Mouse (Mus musculus) midbrain, embryonic 13.5 days (tissue): ENCODE data around the gene Map3k1. TPM values are rescaled to one million over a fixed set of nuclear protein-coding genes. Genes with fewer than 3 reads are reported as not detected.

Source experiments
- ATAC-seq: fragments of 200-750 bp; cut with Nextera tagmentation; 2 replicates; pipeline ENCODE4 v1.8.0; 2017; ENCODE audit warnings: mild to moderate bottlenecking, moderate TSS enrichment, moderate library complexity
- H3K27ac ChIP-seq: fragments of 300-500 bp; sonication (generic); 2 replicates; pipeline ENCODE4 v1.5.1; 2015; ENCODE audit warnings: inconsistent platforms, mild to moderate bottlenecking, moderate library complexity
- H3K27me3 ChIP-seq: fragments of 300-500 bp; sonication (generic); 2 replicates; pipeline ENCODE4 v1.6.1; 2015; ENCODE audit warnings: mild to moderate bottlenecking, inconsistent platforms
- H3K36me3 ChIP-seq: fragments of 300-500 bp; sonication (generic); 2 replicates; pipeline ENCODE4 v1.6.1; 2015; ENCODE audit warnings: mild to moderate bottlenecking, inconsistent platforms
- H3K4me1 ChIP-seq: fragments of 300-500 bp; sonication (generic); replicated peaks from 2 replicates; pipeline ENCODE4 v1.6.1; 2015; ENCODE audit warnings: inconsistent platforms
- H3K4me2 ChIP-seq: fragments of 300-500 bp; sonication (generic); replicated peaks from 2 replicates; pipeline ENCODE4 v1.6.1; 2015; ENCODE audit warnings: moderate library complexity, mild to moderate bottlenecking, inconsistent platforms
- H3K4me3 ChIP-seq: fragments of 300-500 bp; sonication (generic); replicated peaks from 2 replicates; pipeline ENCODE4 v1.5.1; 2015; ENCODE audit warnings: mild to moderate bottlenecking, inconsistent platforms
- H3K9ac ChIP-seq: fragments of 300-500 bp; sonication (generic); replicated peaks from 2 replicates; pipeline ENCODE4 v1.6.1; 2015; ENCODE audit warnings: mild to moderate bottlenecking, inconsistent platforms
- H3K9me3 ChIP-seq: fragments of 300-500 bp; sonication (generic); 2 replicates; pipeline ENCODE4 v1.6.1; 2016; ENCODE audit warnings: mild to moderate bottlenecking, inconsistent platforms
- WGBS: fragments of 180-500 bp; shearing (Covaris S2); methylation state at CpG from one replicate; pipeline ENCODE4 v1.1.7; 2015; 5-methylcytosine and 5-hydroxymethylcytosine counted together
- polyA plus RNA-seq: library from polyadenylated mRNA; unstranded; fragments of >200 nt; fragmentation: Nextera tagmentation; extraction: Ambion mirVana; gene quantifications from 2 replicates; pipeline ENCODE4 v1.2.1, GENCODE M21; 2015

Gene Map3k1
- polyA plus RNA-seq, 1 experiment from 2014 or later: 12.0 TPM

DNA sequence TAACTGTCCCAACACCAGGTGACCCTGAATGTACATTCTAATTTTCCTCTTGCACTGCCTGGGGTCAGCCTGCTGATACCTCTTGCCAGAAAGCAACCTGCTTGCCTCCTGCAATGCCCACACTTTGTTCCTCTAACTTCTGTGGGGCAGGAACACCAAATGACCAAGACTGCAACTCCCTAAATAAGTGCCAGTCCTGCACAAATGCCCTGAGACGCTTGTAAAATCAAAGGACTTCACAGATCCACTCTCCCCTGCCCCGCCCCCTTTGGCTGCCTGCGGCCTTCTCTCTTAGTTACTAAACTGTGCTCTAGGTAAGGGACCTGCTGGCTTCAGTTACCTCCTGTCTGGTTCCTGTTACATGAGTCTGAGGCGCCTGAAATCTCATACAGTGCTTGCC lies 7.9 kb downstream of the Map3k1 start:
- Histone ChIP-seq H3K4me3 (no peak overlapping the region), H3K9ac (no peak overlapping the region), H3K27me3 (no peaks in the 10 kb centered on the region), H3K4me2 (no peak overlapping the region), H3K4me1 (peaks cover 73% of the 10 kb centered on the region), H3K9me3 (no peaks in the 10 kb centered on the region), H3K36me3 (no peaks in the 10 kb centered on the region), H3K27ac (no peak overlapping the region)
- 43% methylated on average over 4 of the region's 4 CpGs for WGBS
- ATAC-seq: no peak

DNA sequence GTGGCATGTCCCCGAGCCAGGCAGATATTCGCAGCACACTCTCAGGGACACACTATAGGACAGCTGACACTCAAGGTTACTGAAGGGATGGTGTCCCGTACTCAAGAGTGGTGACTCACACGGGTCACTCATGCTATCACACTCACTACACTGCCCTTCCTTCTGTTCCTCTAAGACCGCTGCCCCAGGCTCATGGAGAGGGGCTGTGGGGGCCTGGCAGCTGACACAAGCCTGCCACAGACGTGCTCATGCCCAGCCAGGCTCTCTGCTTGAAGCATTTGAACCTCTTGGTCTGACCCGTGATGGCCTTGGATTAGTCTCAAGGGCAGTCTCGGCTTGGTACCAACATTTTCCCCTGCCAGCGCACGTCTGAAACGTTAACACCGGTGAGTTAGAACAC lies 10.7 kb downstream of the Map3k1 start:
- peaks cover 61% of the 10 kb centered on the region for H3K4me1 ChIP-seq
- ATAC-seq: peak; percentile 17; the same call in 1 of the 2 replicates

DNA sequence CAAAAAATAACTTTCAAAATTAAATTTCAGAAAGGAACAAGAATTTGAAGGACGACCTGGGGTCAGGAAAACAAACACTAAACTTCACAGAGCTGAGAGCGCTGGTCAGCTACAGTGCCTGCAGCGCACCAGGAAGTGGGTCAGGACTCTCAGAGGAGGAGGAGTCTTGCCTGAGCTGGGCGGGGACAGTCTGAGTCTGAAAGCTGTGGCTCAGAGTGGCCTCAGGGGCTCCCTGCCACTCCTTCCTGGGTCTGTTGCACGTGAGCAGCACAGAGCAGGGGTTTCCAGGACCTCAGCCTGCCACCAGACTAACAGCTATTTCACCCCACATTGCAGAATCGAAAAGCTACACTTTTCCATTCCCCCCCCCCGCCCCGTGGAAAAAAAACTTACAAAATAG lies 11.8 kb downstream of the Map3k1 start:
- no peak overlapping the region for H3K27ac ChIP-seq
- H3K9ac ChIP-seq: no peak overlapping the region
- H3K4me1 ChIP-seq: peaks cover 65% of the 10 kb centered on the region
- no peaks in the 10 kb centered on the region for H3K9me3 ChIP-seq
- no peak overlapping the region for H3K4me2 ChIP-seq
- no peaks in the 10 kb centered on the region for H3K36me3 ChIP-seq
- WGBS: 15% methylated on average over 8 of the region's 8 CpGs
- no peaks in the 10 kb centered on the region for H3K27me3 ChIP-seq
- peak; percentile 84 for ATAC-seq
- H3K4me3 ChIP-seq: no peak overlapping the region

More for the DNA sequence above, 10.7 kb downstream of the Map3k1 start:
- no peak overlapping the region for H3K4me2 ChIP-seq
- H3K9ac ChIP-seq: no peak overlapping the region
- WGBS: 72% methylated on average over 12 of the region's 12 CpGs
- no peaks in the 10 kb centered on the region for H3K9me3 ChIP-seq
- no peak overlapping the region for H3K4me3 ChIP-seq
- no peak overlapping the region for H3K27ac ChIP-seq
- H3K27me3 ChIP-seq: no peaks in the 10 kb centered on the region
- H3K36me3 ChIP-seq: no peaks in the 10 kb centered on the region

DNA sequence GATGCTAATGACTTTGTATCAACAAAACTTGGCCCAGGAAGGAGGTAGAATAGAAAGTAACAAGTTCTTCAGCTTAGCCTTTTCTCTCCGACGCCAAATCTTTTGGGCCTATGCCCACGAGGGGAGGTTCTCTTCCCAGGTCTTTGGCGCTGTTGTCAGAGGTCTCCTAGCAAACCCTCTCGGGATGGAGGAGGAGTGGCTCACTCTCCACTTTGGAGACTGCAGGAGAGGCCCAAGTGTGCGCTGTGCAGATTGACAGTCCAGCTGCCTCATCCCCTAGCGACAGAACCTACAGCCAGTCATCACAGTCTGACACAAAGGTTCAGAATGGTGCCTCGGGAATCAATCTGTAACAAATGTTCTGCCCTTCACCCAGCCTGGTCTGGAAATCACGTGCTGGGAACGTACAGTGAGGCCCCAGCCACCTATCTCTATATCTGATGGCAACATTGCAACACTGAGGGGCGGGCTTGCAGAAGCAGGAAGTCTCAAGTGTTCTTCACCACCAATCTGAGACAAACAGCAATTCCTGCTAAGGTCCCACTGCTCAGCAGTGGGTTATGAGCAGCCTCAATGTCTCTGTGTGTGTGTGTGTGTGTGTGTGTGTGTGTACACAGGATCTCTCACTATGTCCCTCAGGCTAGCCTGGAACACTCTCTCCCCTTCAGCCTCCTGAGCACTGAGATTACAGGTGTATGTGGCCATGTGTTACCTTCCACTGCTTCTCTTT lies 12.4 kb downstream of the Map3k1 start:
- peaks cover 64% of the 10 kb centered on the region for H3K4me1 ChIP-seq
- no peak overlapping the region for H3K9ac ChIP-seq
- no peak overlapping the region for H3K4me3 ChIP-seq
- no peaks in the 10 kb centered on the region for H3K36me3 ChIP-seq
- no peak overlapping the region for H3K27ac ChIP-seq
- no peak overlapping the region for H3K4me2 ChIP-seq
- H3K27me3 ChIP-seq: no peaks in the 10 kb centered on the region
- no peaks in the 10 kb centered on the region for H3K9me3 ChIP-seq
- WGBS: 69% methylated on average over 11 of the region's 11 CpGs
- 0 out of 2 replicates have a peak, but pooled peaks have one; percentile 48 for ATAC-seq

DNA sequence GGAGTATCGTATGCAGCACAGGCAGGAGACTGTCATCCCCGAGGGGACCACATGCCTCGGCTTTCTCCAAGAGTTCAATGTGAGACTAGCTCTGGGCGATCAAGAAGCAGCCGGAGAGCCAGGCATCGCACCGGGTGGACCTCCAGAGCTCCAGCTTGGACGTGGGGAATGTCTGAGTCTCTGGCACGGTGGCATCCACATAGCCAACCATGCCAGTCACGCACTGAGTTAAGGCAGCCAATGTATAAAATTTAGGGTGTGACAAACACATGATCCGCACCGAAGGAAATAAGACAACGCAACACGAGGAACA lies 15.9 kb downstream of the Map3k1 start:
- 88% methylated on average over 14 of the region's 14 CpGs for WGBS
- Histone ChIP-seq H3K4me2 (no peak overlapping the region), H3K9me3 (no peaks in the 10 kb centered on the region), H3K36me3 (no peaks in the 10 kb centered on the region), H3K4me1 (peaks cover 75% of the 10 kb centered on the region), H3K27me3 (no peaks in the 10 kb centered on the region), H3K9ac (no peak overlapping the region), H3K27ac (no peak overlapping the region), H3K4me3 (no peak overlapping the region)
- ATAC-seq: no peak

DNA sequence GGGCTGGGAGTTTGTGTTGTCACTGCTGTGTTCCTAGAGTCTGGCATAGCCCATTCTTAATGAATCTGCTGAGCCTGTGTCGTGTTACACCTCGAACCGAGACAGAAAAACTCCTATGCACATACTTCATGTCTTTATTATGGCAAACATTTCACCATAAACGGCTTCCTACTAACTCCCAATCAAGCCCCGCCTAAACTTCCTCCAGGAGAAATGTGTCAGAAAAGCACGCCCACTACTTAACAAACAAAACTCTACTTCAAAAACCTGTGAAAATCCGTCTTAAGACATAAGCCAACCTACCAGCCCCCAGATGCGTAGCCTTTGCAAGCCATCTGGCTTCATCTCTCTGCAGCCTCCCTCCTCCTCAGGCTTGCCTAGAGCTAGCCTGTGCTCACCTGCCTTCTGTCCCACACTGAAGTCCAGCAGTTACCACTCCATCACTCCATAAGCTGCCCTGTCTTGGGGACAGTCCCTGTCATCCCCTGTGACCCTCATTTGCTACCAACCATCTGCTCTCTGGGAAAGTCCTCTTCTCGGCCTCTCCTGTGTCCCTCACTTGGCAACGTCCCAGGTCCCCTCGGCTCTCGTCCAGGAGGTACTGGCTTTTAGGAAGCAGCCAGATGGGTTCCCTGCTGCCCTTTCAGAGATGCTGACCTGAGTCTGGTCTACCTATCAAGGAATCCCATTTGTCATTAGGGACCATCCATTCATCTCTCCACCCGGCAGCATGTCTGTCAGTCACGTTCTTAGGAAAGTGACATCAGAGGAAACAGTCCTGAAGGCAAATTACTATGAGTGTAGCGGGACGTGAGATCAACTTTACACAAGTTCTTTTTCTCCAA lies 16.4 kb downstream of the Map3k1 start:
- H3K4me1 ChIP-seq: peaks cover 71% of the 10 kb centered on the region
- no peak overlapping the region for H3K4me3 ChIP-seq
- H3K4me2 ChIP-seq: no peak overlapping the region
- H3K9me3 ChIP-seq: no peaks in the 10 kb centered on the region
- WGBS: 73% methylated on average over 16 of the region's 16 CpGs
- no peaks in the 10 kb centered on the region for H3K27me3 ChIP-seq
- ATAC-seq: no peak
- H3K36me3 ChIP-seq: no peaks in the 10 kb centered on the region
- H3K27ac ChIP-seq: no peak overlapping the region
- H3K9ac ChIP-seq: no peak overlapping the region

DNA sequence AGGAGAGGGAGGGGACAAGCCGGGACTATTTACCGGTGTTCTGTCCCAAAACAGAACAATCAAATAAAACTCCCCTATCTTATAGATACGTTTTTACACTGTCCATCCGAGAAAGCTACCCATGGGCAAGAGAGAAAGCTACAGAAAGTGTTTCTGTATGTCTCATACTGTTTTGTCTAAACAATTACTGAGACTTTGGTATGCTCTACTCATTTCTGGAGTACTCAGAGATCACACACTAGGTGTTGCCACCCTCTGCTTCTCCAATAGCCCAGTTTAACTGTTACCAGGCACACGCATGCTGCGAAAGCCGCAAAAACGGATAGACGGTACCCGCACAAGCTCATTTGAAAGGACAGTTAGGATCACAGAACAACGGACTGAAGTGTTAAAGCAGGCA lies 17.2 kb downstream of the Map3k1 start:
- Histone ChIP-seq H3K4me2 (no peak overlapping the region), H3K9me3 (no peaks in the 10 kb centered on the region), H3K36me3 (no peaks in the 10 kb centered on the region), H3K4me3 (no peak overlapping the region), H3K9ac (no peak overlapping the region), H3K27me3 (no peaks in the 10 kb centered on the region), H3K4me1 (peaks cover 63% of the 10 kb centered on the region), H3K27ac (no peak overlapping the region)
- no peak for ATAC-seq
- 88% methylated on average over 11 of the region's 11 CpGs for WGBS

DNA sequence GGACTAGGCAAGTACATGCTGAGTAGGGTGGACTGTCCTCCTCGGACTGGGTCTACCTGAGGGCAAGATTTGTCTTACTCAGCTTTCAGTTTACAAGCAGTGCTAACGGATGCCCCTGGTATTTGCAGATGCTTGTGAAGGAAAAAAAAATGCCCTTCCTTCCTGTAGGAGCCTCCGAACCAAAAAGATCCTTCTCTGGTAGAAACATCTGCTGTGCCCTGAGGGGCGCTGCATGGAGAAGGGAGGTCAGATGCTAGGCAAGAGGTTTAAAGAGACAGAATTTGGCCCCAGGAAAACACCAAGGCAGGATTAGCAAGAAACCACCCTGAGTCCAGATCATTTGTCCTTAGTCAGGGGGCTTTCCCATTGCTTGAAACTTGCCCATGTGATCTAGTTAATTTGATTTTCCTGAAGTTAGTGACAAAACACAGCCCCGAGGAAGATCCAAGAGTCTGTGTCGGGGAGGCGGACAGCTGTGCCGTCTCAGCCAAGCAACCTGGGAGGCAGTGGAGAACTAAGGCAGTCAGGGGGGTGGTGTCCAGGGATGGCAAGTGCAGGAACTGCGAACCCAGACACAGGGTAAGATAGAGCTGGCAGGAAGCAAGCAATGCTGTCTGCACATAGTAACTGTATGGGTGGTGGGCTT lies 19.2 kb downstream of the Map3k1 start:
- H3K4me1 ChIP-seq: peaks cover 53% of the 10 kb centered on the region
- H3K36me3 ChIP-seq: no peaks in the 10 kb centered on the region
- no peaks in the 10 kb centered on the region for H3K27me3 ChIP-seq
- H3K4me3 ChIP-seq: no peak overlapping the region
- 0 out of 2 replicates have a peak overlapping the region, but pooled peaks have one; percentile 4 for H3K27ac ChIP-seq
- no peak overlapping the region for H3K9ac ChIP-seq
- no peaks in the 10 kb centered on the region for H3K9me3 ChIP-seq
- no peak overlapping the region for H3K4me2 ChIP-seq
- 46% methylated on average over 9 of the region's 9 CpGs for WGBS
- no peak for ATAC-seq

DNA sequence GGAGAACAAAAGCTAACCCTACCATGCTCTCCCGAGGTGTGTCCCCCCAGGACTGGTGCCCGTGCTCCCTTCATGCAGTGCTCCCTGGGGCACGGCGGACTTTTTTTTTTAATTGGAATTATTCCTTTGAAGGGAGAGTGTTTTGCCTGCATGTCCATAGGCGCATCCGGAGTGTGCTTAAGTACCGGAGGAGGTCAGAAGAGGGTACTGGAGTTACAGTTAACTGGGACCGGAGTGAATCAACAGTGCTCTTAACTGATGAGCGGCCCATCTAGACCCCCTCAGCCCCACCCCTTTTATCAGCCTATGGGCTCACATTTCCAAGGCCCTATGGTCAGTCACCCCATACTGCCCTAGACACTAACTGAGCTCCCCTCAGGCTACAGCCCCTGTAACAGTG lies 19.9 kb downstream of the Map3k1 start:
- no peak overlapping the region for H3K27ac ChIP-seq
- no peaks in the 10 kb centered on the region for H3K36me3 ChIP-seq
- H3K4me3 ChIP-seq: no peak overlapping the region
- H3K4me1 ChIP-seq: peaks cover 53% of the 10 kb centered on the region
- 79% methylated on average over 9 of the region's 9 CpGs for WGBS
- ATAC-seq: peak; percentile 21; the same call in 1 of the 2 replicates
- no peak overlapping the region for H3K4me2 ChIP-seq
- no peak overlapping the region for H3K9ac ChIP-seq
- no peaks in the 10 kb centered on the region for H3K9me3 ChIP-seq
- H3K27me3 ChIP-seq: no peaks in the 10 kb centered on the region

DNA sequence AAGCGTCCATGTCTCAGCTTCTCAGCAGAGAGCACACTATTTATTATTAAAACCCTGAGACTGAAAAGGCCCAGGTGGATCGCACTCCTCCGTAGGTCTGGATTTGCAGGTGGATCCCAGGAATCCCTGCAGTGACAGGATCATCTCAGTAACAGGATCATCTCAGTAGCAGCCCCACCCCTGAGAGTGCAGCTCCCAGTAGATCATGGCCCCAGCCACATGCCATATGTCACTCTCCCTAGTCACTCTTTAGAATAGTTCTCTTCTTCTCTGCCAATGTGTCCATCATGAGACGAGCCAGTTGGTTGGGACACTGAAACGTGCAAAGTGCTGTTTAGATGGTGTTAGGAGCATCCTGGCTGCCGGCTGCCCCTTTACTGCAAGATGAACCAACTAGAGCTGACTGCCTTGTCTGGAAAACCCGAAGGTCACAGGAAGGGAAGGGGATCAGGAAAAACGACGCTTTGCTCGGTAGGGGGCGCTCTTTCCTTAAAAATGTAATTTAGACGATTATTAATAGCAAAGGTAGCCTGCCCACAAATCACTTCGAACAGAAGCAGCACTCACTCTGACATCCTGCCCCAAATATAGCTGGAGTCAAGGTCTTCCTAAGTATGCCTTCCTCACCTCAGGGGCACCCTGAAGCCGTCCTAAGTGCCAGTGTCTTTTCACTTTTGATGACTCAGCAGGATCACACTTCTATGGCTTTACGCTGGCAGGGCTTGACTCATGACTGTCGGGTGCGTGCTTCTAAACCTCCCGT lies 20.8 kb downstream of the Map3k1 start:
- ATAC-seq: peak; percentile 78
- no peaks in the 10 kb centered on the region for H3K27me3 ChIP-seq
- H3K27ac ChIP-seq: no peak overlapping the region; the same call in 1 of the 2 replicates
- no peaks in the 10 kb centered on the region for H3K9me3 ChIP-seq
- H3K4me2 ChIP-seq: no peak overlapping the region
- no peak overlapping the region for H3K9ac ChIP-seq
- WGBS: 42% methylated on average over 18 of the region's 18 CpGs
- no peak overlapping the region for H3K4me3 ChIP-seq
- no peaks in the 10 kb centered on the region for H3K36me3 ChIP-seq
- peaks cover 50% of the 10 kb centered on the region for H3K4me1 ChIP-seq

DNA sequence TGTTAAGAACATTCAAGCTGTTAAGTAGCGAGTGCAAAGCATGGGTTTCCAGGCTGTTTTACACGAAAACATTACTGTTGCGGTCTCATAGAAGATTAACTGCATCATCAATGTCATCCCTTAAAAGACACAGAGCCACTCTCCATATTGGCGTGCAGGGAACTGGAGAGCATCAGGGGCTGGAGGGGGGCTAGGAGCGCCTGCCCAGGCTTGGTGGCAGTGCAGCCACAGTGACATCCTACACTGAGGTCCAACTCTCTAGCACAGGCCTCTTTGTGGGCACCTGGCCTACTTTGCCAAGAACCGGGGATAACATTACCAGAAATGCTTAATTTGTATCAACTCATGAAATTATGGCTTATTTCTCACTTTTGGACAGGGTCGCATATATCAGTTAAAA lies 22.2 kb downstream of the Map3k1 start:
- 94% methylated on average over 7 of the region's 7 CpGs for WGBS
- Histone ChIP-seq H3K9ac (no peak overlapping the region), H3K4me2 (no peak overlapping the region), H3K9me3 (no peaks in the 10 kb centered on the region), H3K4me1 (peaks cover 36% of the 10 kb centered on the region), H3K36me3 (0 out of 2 replicates have a peak, but pooled peaks cover 5% of the 10 kb centered on the region), H3K4me3 (no peak overlapping the region), H3K27ac (no peak overlapping the region), H3K27me3 (no peaks in the 10 kb centered on the region)
- ATAC-seq: no peak
